Mouse (Mus musculus) left cerebral cortex, adult 9 months (tissue): ENCODE measurements around the gene I830077J02Rik.

Experiments used
- DNase-seq, 2 experiments: peaks; one replicate each; pipeline ENCODE4 v3.0.0; 2022; ENCODE audit warnings: low spot score in 2 of 2

The I830077J02Rik gene

DNA sequence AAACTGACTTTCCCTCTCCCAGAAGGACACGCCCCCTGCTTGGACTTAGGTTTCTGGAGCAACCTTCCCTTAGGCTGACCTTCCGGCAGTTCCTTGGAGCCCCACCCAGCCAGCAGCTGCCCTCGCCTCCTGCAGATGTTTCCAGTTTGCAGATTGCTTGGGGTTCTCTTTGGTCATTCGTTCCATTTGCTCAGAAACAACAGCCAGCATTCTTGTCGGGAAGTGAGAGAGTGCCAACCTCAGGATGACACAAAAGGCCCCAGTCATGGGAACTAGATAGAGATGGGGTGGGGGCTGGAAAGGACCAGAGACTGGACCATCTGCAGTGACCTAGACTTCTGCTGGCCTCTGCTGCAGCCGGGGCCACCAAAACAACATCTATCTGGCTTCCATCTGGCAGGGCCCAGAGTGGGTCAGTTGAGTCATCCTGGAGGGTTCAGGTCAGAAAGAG, 38.5 kb downstream of the I830077J02Rik start:
- peak in 1 of 2 experiments; percentile 58 for DNase-seq

DNA sequence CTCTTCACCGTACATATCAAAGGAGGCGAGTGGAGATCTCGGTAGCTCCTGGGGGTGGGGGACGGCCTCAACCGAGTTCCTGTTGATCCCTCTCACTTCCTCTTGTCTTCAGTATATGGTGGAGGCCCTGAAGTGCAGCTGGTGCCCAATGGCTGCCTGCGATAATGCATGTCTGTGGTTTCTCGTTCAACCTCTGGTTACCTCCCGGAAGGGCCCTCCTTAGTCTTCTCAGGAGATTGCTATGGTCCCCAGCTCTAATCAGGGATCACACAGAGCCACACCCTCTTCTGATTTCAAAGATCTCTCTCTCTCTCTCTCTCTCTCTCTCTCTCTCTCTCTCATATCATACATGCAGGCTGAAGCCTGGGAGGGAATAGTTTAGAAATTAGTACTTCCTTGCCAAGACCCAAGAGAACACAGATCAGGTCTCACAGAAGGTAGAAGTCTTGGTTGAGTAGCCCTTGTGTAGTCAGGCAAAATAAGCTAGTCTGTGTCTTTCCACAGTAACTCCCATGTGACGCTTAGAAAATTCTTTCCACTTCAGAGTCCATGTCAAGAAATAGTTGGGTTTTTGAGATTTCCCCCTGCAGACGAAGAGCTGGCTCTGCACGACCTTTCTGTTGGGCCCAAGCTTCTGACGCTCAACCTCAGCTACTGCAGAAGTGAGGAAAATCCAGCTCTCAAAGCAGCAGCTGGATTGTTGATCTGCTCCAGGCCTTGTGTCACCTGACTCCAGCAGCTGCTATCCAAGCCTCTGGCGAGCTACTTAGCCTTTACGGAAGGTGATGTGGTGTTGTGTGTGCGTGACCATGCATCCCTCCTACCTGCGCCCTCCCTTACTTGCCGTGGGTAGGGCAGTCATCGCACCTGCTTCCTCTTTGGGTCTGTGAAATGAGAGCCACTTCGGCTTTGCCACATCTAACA, 39.6 kb downstream of the I830077J02Rik start:
- DNase-seq: no peak

GRCm38 (mm10) chr3:105891760-105892571, 40.5 kb downstream of the I830077J02Rik start:
- no peak for DNase-seq

- DNase-seq: no peak
These were observed 41.3 kb downstream of the I830077J02Rik start for GRCm38 (mm10) chr3:105891141-105891540.

DNA sequence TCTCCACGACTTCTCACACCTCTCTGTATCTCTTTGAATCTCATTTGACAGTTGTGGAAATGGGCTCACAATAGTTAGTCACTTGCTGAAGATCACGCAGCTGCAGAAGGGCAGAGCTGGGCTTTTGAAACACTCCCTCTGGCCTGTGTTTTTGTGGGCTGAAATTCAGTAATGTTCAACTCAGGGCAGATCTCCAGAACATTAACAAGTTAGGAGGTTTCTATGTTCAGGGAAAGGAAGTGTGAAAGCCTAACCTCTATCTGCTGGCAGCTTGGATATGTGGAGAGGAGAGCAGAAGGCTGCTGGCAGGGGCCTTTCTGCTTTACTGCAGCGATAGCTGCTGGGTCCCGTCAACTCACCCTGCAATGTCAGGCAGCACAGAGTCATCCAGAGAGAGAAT, 42.2 kb downstream of the I830077J02Rik start:
- no peak for DNase-seq

- no peak for DNase-seq
These were observed 43.5 kb downstream of the I830077J02Rik start for GRCm38 (mm10) chr3:105888961-105889360.

DNA sequence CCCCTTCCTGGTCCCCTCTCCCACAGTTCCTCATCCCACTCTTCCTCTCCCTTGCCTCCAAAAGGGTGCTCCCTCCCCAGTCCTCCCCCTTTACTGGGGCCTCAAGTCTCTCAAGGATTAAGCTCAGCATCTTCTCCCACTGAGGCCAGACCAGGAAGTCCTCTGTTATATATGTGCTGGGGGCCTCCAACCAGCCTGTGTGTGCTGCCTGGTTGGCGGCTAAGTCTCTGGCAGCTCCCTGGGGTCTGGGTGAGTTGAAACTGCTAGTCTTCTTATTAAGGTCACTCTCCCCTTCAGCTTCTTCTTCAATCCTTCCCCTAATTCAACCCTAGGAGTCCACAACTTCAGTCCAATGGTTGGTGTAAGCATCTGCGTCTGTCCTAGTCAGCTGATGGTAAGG, 49.4 kb downstream of the I830077J02Rik start:
- DNase-seq: no peak

DNA sequence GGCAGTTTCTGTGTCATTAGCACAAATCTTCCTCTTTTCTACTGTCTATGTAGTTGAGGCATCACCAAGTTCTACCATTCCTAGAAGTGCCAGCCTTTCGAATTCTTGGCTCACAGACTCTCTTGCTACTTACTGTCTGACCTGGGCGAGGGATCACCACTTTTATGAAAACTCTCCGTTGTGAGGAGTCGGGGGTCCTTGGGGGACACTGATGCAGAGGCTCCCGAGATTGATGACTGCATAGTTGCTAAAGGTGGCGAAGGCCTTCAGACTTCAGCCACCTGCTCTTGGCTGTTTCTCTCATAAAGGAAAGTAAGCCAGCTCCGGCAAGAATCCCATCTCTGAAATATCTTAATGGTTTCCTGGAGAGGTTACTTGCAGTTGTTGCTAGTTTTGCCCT, 50.4 kb downstream of the I830077J02Rik start:
- no peak for DNase-seq

DNA sequence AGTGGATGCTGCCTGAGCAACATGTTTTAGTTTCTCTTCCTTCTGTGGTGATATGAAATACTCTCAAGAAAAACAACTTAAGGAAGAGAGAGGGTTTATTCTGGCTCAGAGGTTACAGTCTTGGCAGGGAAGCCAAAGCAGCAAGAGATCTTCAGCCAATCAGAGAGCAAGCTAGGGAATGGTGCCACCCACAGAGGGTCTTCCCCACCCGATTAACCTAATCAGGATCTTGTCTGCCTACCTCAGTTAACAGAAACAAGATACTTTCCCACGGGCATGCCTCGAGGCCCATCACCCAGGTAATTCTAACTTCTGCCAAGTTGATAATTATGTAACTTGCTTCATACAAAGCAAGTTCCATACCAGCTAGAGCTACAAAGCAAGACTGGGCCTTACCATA, 52.0 kb downstream of the I830077J02Rik start:
- no peak for DNase-seq

DNA sequence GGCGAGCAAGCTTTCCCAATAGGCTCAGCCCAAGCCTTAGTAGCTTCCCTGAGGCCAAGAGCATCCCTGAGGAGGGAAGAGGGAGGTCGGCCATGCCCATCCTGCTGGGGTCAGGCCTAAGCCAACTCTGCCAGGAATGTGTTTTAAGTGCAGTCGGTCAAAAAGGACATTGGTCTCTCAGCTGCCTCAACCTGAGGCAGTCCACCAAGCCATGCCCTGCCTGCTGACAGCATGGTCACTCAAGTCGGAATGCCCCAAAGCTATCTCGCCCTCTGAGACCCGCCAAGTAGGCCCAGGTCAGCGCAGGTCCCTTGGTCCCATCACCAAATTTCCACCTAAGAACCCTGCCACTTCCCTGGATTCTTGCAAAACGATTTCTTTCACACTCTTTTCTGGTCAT, 53.7 kb downstream of the I830077J02Rik start:
- DNase-seq: no peak

GRCm38 (mm10) chr3:105877919-105878318, 54.5 kb downstream of the I830077J02Rik start:
- DNase-seq: no peak

- DNase-seq: no peak
These were observed 55.1 kb downstream of the I830077J02Rik start for GRCm38 (mm10) chr3:105877252-105877803.

GRCm38 (mm10) chr3:105876022-105876421, 56.4 kb downstream of the I830077J02Rik start:
- no peak for DNase-seq
